ENCODE assay signal across 10 mouse cellular contexts in the genomic region with DNA sequence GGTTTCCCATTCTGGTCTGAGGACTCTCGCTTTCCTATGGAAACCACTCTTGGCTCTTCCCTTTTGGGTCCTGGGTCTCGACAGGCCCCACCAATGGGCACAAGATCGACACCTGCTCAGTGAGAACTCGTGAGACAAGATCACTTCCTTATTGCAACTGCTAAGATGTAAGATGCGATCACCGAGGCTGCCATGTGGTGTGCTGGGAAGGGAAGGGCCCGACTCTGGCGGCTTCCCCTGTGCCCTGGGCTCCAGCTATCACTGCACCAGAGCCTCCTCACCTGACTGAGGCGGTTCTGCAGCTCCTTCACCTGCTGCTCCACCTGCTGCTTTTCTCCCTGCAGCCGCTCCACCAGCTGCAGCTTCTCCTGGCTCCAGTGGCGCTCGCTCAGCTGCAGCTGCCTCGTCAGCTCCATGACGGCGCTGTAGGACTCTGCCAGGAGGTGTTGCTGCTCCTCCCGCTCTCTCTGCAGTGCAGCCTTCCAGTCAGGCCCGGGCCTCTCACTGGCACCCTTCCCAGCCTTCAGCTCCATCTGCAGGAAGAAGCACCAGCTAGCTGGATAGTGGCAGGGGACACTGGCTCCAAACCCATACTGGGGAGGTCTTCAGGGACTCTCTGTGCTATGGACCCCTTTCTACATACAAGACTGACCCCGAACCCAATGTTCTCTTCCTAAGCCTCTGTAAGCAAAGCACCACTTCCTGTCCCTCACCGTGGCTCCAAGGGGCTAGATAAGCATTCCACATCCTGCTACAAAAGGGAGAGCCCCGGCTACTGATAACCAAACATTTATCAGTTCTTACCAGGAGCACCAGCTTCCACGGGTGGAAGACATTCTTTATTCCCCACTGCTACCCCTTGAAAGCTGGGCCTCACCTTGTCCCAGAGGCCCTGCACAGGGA. TPM values are rescaled to one million over a fixed set of nuclear protein-coding genes. Genes with fewer than 3 reads are reported as not detected.
DNase-seq lines count a peak whose midpoint lies in the region; ATAC-seq and TF ChIP-seq lines count a peak whose summit lies in the region.
"Had no signal": no experiment of that assay in that cellular context is flagged by ENCODE, and none has a peak within 500 bp of the region (broad histone marks: within the 10 kb centered on the region; RNA-seq: fewer than 3 reads in every experiment).

No protein-coding gene starts in this region.

- H3K4me2 ChIP-seq in forebrain, postnatal 0 days (ENCODE audit: low read depth), result no peak overlapping the region

- H3K27me3 ChIP-seq in forebrain, postnatal 0 days (ENCODE audit: insufficient read depth, low read length), result no peaks in the 10 kb centered on the region
- H3K27me3 ChIP-seq in small intestine, adult 2 months (ENCODE audit: control insufficient read depth, insufficient read depth, low read length), result no peaks in the 10 kb centered on the region

- peaks cover 83% of the 10 kb centered on the region for H3K36me3 ChIP-seq in forebrain, postnatal 0 days (ENCODE audit: insufficient read depth)
- peaks cover 14% of the 10 kb centered on the region for H3K36me3 ChIP-seq in small intestine, adult 2 months (ENCODE audit: control insufficient read depth, insufficient read depth, low read length)

- no peak overlapping the region for H3K27ac ChIP-seq in forebrain, postnatal 0 days (ENCODE audit: low read depth, low read length)
- H3K27ac ChIP-seq in small intestine, adult 2 months (ENCODE audit: insufficient read depth, low read depth, low read length), result no peak overlapping the region

- H3K9ac ChIP-seq in forebrain, postnatal 0 days, result no peak overlapping the region

- peak; percentile 19 for DNase-seq in CD4-positive helper T cell, adult 2 months (ENCODE audit: low read depth, low spot score)
- DNase-seq in MN1 (ENCODE audit: low spot score), result peak; percentile 71
- peak; percentile 34 for DNase-seq in forebrain, postnatal 0 days
- peak; percentile 72 to 76 for DNase-seq in layer of hippocampus, adult 8-10 months (ENCODE audit: low spot score in 2 of 2)
- no peak for DNase-seq in ovary, postnatal 10 days (ENCODE audit: low spot score)
- no peak for DNase-seq in urinary bladder, postnatal 4 days (ENCODE audit: low spot score in 2 of 2)
- no peak for DNase-seq in lung, adult 18-20 months

- no peak overlapping the region for H3K4me3 ChIP-seq in forebrain, postnatal 0 days (ENCODE audit: low read depth, low read length)
- H3K4me3 ChIP-seq in small intestine, adult 2 months (ENCODE audit: low read depth, low read length), result peak overlapping the region; percentile 4; the same call in 1 of the 2 replicates

- no peaks in the 10 kb centered on the region for H3K9me3 ChIP-seq in forebrain, postnatal 0 days (ENCODE audit: low read length)

- ATAC-seq in forebrain, postnatal 0 days, result peak; percentile 40; the same call in 1 of the 2 replicates

- WGBS in forebrain, postnatal 0 days, result 83% methylated on average over 21 of the region's 21 CpGs
- WGBS in small intestine, adult 2 months, result 31% methylated on average over 21 of the region's 21 CpGs

- no peaks in the 10 kb centered on the region for H3K4me1 ChIP-seq in forebrain, postnatal 0 days (ENCODE audit: insufficient read depth)
- peaks cover 9% of the 10 kb centered on the region for H3K4me1 ChIP-seq in small intestine, adult 2 months (ENCODE audit: control insufficient read depth, insufficient read depth, insufficient read length, low read length)

- TF ChIP-seq CTCF in forebrain, postnatal 0 days (IDR thresholded peaks at IDR 0.05; ENCODE audit: low read depth), result peak; percentile 12; the same call in 1 of the 2 replicates
- no peak for TF ChIP-seq CTCF in small intestine, adult 2 months (IDR thresholded peaks at IDR 0.05; ENCODE audit: extremely low read depth, insufficient read length, insufficient replicate concordance, low read depth, low read length)

- no peak for TF ChIP-seq POLR2A in small intestine, adult 2 months (IDR thresholded peaks at IDR 0.05; ENCODE audit: low read depth, low read length)

RNA-seq across cellular contexts. Expression of a gene that starts 20.4 kb away (rescaled TPM):
- total RNA-seq in forebrain, postnatal 0 days (2014; rRNA removed), result 8.0 and 12.2 TPM in 2 replicates
- 9.3 and 10.0 TPM in 2 replicates for polyA plus RNA-seq in forebrain, postnatal 0 days (2015; fragmentation: Nextera tagmentation; extraction: Ambion mirVana)
- total RNA-seq in layer of hippocampus, adult 8-10 months (2022), result 1 to 10 TPM; 4.5 to 6.3 (median 5.3) TPM
- 0.70 and 1.1 TPM in 2 replicates for polyA plus RNA-seq in small intestine, adult 2 months (2012; rRNA removed)

RNA-seq across cellular contexts. Expression of a gene that starts 35.5 kb away (rescaled TPM):
- total RNA-seq in forebrain, postnatal 0 days (2014; rRNA removed), result 147 and 168 TPM in 2 replicates
- 151 and 161 TPM in 2 replicates for polyA plus RNA-seq in forebrain, postnatal 0 days (2015; fragmentation: Nextera tagmentation; extraction: Ambion mirVana)
- 100 to 1,000 TPM; 385 to 449 (median 420) TPM for total RNA-seq in layer of hippocampus, adult 8-10 months (2022)
- 23.2 and 41.0 TPM in 2 replicates for polyA plus RNA-seq in small intestine, adult 2 months (2012; rRNA removed)

RNA-seq across cellular contexts. Expression of a gene that starts 51.7 kb away (rescaled TPM):
- 80.5 and 93.7 TPM in 2 replicates for total RNA-seq in forebrain, postnatal 0 days (2014; rRNA removed)
- 3.1 and 3.9 TPM in 2 replicates for polyA plus RNA-seq in forebrain, postnatal 0 days (2015; fragmentation: Nextera tagmentation; extraction: Ambion mirVana)
- total RNA-seq in layer of hippocampus, adult 8-10 months (2022), result 10 to 100 TPM; 30.9 to 38.3 (median 34.4) TPM
- 4.6 and 6.3 TPM in 2 replicates for polyA plus RNA-seq in small intestine, adult 2 months (2012; rRNA removed)

RNA-seq across cellular contexts. Expression of a gene that starts 59.5 kb away (rescaled TPM):
- total RNA-seq in forebrain, postnatal 0 days (2014; rRNA removed), result not detected in 2 replicates
- polyA plus RNA-seq in forebrain, postnatal 0 days (2015; fragmentation: Nextera tagmentation; extraction: Ambion mirVana), result not detected in 2 replicates
- total RNA-seq in layer of hippocampus, adult 8-10 months (2022), result not detected
- polyA plus RNA-seq in small intestine, adult 2 months (2012; rRNA removed), result 8.8 and 12.4 TPM in 2 replicates
- total RNA-seq: layer of hippocampus, postnatal 36 days had no signal
- polyA plus RNA-seq: neural tube, embryonic 14.5 days had no signal

Comparison
In these comparisons a context has a peak if more than half of its experiments do, and no peak if none do; other contexts are left out.
1. DNase-seq: peak in CD4-positive helper T cell, adult 2 months (single experiment), MN1 (single experiment), forebrain, postnatal 0 days (single experiment) and layer of hippocampus, adult 8-10 months (2 of 2); none in ovary, postnatal 10 days (single experiment), urinary bladder, postnatal 4 days (0 of 2) and lung, adult 18-20 months (0 of 2).